Comparison of ENCODE assay signal across 8 mouse cellular contexts in the genomic region with DNA sequence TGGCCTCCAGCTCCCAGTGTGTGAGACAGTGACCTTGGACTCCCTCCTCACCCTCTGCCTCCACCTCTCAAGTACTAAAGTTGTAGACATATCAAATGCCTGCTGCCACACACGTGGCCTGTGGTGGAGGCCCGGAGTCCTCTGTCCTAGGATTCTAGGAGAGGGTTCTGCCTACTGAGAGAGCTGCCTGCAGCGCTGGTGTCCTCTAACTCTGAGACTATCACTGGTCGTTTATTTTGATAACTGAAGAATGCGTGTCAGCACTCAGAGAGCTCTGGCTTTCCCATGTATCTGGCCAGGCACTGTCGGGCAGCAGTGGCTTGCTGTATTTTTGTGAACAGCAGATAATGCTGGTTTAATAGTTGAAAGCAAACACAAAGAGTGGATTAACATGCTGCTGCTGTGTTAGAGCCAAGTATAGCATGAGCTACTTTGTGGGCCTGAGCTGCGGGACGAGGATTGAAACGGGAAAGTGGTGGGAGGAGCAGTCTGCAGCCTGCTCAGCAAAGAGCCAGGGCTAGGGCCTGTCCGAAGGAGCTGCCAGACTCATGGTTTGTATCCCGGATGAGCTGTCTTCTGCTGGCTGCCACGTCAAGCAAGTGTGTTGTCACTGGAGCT. TPM values are rescaled to one million over a fixed set of nuclear protein-coding genes. Genes with fewer than 3 reads are reported as not detected.
DNase-seq lines count a peak whose midpoint lies in the region; ATAC-seq and TF ChIP-seq lines count a peak whose summit lies in the region.

No protein-coding gene starts in this region.

- peak overlapping the region; percentile 57 for H3K9ac ChIP-seq in heart, embryonic 12.5 days
- no peak overlapping the region for H3K9ac ChIP-seq in liver, embryonic 13.5 days

- H3K4me3 ChIP-seq in cortical plate, adult 2 months (ENCODE audit: insufficient read depth, low read length) = no peak overlapping the region
- no peak overlapping the region for H3K4me3 ChIP-seq in heart, embryonic 12.5 days
- no peak overlapping the region for H3K4me3 ChIP-seq in liver, embryonic 13.5 days (replicated peaks)

- peak overlapping the region; percentile 51 for H3K4me2 ChIP-seq in heart, embryonic 12.5 days
- H3K4me2 ChIP-seq in liver, embryonic 13.5 days = no peak overlapping the region

- peak; percentile 82 for DNase-seq in adrenal gland, adult 2 months
- DNase-seq in adrenal gland, postnatal 4 days (ENCODE audit: low spot score in 2 of 2) = no peak
- DNase-seq in liver, embryonic 13.5 days = no peak
- peak; percentile 53 for DNase-seq in yolk sac, embryonic 10.5 days (ENCODE audit: low spot score)
- DNase-seq in thymus, postnatal 36 days = no peak
- no peak for DNase-seq in right cerebral cortex, postnatal 25 days

- TF ChIP-seq POLR2A in cortical plate, adult 2 months (IDR thresholded peaks at IDR 0.05; ENCODE audit: extremely low read depth, insufficient read depth, low read length) = no peak

- TF ChIP-seq CTCF in cortical plate, adult 2 months (IDR thresholded peaks at IDR 0.05; ENCODE audit: extremely low read depth, insufficient read depth, low read length) = no peak

- 12% methylated on average over 12 of the region's 12 CpGs for WGBS in heart, embryonic 12.5 days
- WGBS in liver, embryonic 13.5 days (ENCODE audit: insufficient replicate concordance) = 68% methylated on average over 12 of the region's 12 CpGs

- no peaks in the 10 kb centered on the region for H3K27me3 ChIP-seq in heart, embryonic 12.5 days (replicated peaks)
- no peaks in the 10 kb centered on the region for H3K27me3 ChIP-seq in liver, embryonic 13.5 days

- peak overlapping the region; percentile 36 for H3K27ac ChIP-seq in cortical plate, adult 2 months (ENCODE audit: insufficient read depth, low read length)
- peak overlapping the region; percentile 97 for H3K27ac ChIP-seq in heart, embryonic 12.5 days (ENCODE audit: poor library complexity, severe bottlenecking)
- H3K27ac ChIP-seq in liver, embryonic 13.5 days = peak overlapping the region; percentile 41

- no peaks in the 10 kb centered on the region for H3K9me3 ChIP-seq in heart, embryonic 12.5 days (replicated peaks)
- no peaks in the 10 kb centered on the region for H3K9me3 ChIP-seq in liver, embryonic 13.5 days (replicated peaks)

- H3K4me1 ChIP-seq in cortical plate, adult 2 months (ENCODE audit: control insufficient read depth, insufficient read depth, low read length) = peaks cover 29% of the 10 kb centered on the region
- H3K4me1 ChIP-seq in heart, embryonic 12.5 days (replicated peaks) = peaks cover 80% of the 10 kb centered on the region
- H3K4me1 ChIP-seq in liver, embryonic 13.5 days (replicated peaks) = peaks cover 39% of the 10 kb centered on the region

- peak; percentile 74 for ATAC-seq in heart, embryonic 12.5 days (ENCODE audit: insufficient number of reproducible peaks, low FRiP score)
- no peak for ATAC-seq in liver, embryonic 13.5 days (ENCODE audit: low read depth)

- H3K36me3 ChIP-seq in heart, embryonic 12.5 days = no peaks in the 10 kb centered on the region
- peaks cover 10% of the 10 kb centered on the region; the same call in 1 of the 2 replicates for H3K36me3 ChIP-seq in liver, embryonic 13.5 days

RNA-seq across cellular contexts. Expression of a gene that starts 13.1 kb away (rescaled TPM):
- total RNA-seq in adrenal gland, adult 2 months (2021) = 100 to 1,000 TPM; 117 to 175 TPM
- polyA plus RNA-seq in adrenal gland, adult 2 months (2012; rRNA removed) = 140 and 161 TPM in 2 replicates
- total RNA-seq in adrenal gland, postnatal 4 days (2021) = 100 to 1,000 TPM; 171 to 174 TPM
- 190 and 191 TPM in 2 replicates for polyA plus RNA-seq in cortical plate, adult 2 months (2012; rRNA removed)
- 53.4 and 56.6 TPM in 2 replicates for polyA plus RNA-seq in heart, embryonic 12.5 days (2016; fragmentation: Nextera tagmentation; extraction: Ambion mirVana)
- polyA plus RNA-seq in liver, embryonic 13.5 days (2015; fragmentation: Nextera tagmentation; extraction: Ambion mirVana) = 19.7 and 23.2 TPM in 2 replicates

Comparison
In these comparisons a context has a peak if more than half of its experiments do, and no peak if none do; other contexts are left out.
1. DNase-seq: peak in adrenal gland, adult 2 months (single experiment) and yolk sac, embryonic 10.5 days (single experiment); none in adrenal gland, postnatal 4 days (0 of 2), liver, embryonic 13.5 days (single experiment), thymus, postnatal 36 days (0 of 2) and right cerebral cortex, postnatal 25 days (single experiment).
2. H3K27ac ChIP-seq: peak in every context shown above with its lines; median percentile 97 in heart, embryonic 12.5 days; 41 in liver, embryonic 13.5 days; 36 in cortical plate, adult 2 months.